Mouse (Mus musculus) forebrain, embryonic 10.5 days (tissue): Measurements from ENCODE around the gene Synj2. TPM values are rescaled to one million over a fixed set of nuclear protein-coding genes. Genes with fewer than 3 reads are reported as not detected.

Experiments used
- DNase-seq: peaks from one replicate; pipeline ENCODE4 v3.0.0-alpha.2; 2017; ENCODE audit warnings: low spot score; ENCODE audit errors: extremely low spot score
- H3K27ac ChIP-seq: fragments of 300-500 bp; sonication (generic); 2 replicates; pipeline ENCODE4 v1.5.1; 2016; ENCODE audit warnings: mild to moderate bottlenecking
- H3K27me3 ChIP-seq: fragments of 300-500 bp; sonication (generic); 2 replicates; pipeline ENCODE4 v1.6.1; 2016; ENCODE audit warnings: mild to moderate bottlenecking; ENCODE audit not compliant: poor library complexity, severe bottlenecking
- H3K36me3 ChIP-seq: fragments of 300-500 bp; sonication (generic); replicated peaks from 2 replicates; pipeline ENCODE4 v1.6.1; 2016; ENCODE audit warnings: mild to moderate bottlenecking, moderate library complexity
- H3K4me1 ChIP-seq: fragments of 300-500 bp; sonication (generic); 2 replicates; pipeline ENCODE4 v1.6.1; 2016
- H3K4me3 ChIP-seq: fragments of 300-500 bp; sonication (generic); 2 replicates; pipeline ENCODE4 v1.5.1; 2016; ENCODE audit warnings: mild to moderate bottlenecking, moderate library complexity
- H3K9me3 ChIP-seq: fragments of 300-500 bp; sonication (generic); 2 replicates; pipeline ENCODE4 v1.6.1; 2016; ENCODE audit warnings: mild to moderate bottlenecking, moderate library complexity
- WGBS: fragments of 180-500 bp; shearing (Covaris S2); methylation state at CpG from one replicate; pipeline ENCODE4 v1.1.7; 2016; 5-methylcytosine and 5-hydroxymethylcytosine counted together
- polyA plus RNA-seq: library from polyadenylated mRNA; unstranded; fragments of >200 nt; fragmentation: Nextera tagmentation; extraction: Ambion mirVana; gene quantifications from 2 replicates; pipeline ENCODE4 v1.2.1, GENCODE M21; 2016

Gene Synj2
- polyA plus RNA-seq, 1 experiment from 2014 or later: 0.90 TPM

DNA sequence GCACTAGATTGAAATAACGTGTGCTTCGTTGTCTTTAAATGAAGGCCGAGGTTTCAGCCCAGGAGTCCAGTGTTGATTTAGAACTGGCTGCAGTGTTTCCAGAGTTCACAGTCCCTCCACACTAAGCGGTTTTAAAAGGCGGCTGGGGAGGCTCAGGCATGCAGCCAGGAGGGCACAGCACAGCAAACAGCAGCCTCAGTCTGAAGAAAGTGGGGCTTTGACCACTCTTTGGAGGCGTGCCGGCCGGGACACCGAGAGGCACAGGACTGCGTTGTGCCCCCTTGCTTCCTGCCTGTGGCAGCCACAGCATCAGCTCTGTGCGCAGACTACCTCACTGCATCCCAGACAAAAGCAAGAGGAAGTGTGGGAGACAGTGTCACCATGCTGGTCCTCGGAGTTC, 29.5 kb upstream of the Synj2 start:
- no peak for DNase-seq
- WGBS: 81% methylated on average over 12 of the region's 12 CpGs
- Histone ChIP-seq H3K4me1 (peaks cover 9% of the 10 kb centered on the region; the same call in 1 of the 2 replicates), H3K4me3 (no peak overlapping the region), H3K27me3 (no peaks in the 10 kb centered on the region), H3K9me3 (no peaks in the 10 kb centered on the region), H3K36me3 (peaks cover 25% of the 10 kb centered on the region), H3K27ac (no peak overlapping the region)

DNA sequence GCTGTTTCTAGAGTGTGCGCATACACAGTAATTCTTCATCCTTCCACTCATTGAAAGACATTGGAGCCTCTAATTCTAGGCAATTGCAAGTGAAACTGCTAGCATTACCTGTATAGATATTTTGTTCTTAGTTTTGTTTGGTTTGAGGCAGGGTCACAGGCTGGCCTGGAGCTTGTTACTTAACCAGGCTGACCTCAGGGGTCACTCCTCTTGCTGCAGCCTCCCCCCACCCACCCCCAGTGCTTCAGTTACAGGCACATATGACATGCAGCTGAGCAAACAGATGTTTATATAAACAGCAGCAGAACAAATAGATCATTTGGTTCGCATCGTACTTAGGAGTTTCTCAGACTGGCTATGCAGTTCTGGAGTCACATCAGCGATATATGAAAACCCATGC, 28.3 kb upstream of the Synj2 start:
- H3K36me3 ChIP-seq: peaks cover 23% of the 10 kb centered on the region
- H3K4me1 ChIP-seq: peaks cover 9% of the 10 kb centered on the region; the same call in 1 of the 2 replicates

DNA sequence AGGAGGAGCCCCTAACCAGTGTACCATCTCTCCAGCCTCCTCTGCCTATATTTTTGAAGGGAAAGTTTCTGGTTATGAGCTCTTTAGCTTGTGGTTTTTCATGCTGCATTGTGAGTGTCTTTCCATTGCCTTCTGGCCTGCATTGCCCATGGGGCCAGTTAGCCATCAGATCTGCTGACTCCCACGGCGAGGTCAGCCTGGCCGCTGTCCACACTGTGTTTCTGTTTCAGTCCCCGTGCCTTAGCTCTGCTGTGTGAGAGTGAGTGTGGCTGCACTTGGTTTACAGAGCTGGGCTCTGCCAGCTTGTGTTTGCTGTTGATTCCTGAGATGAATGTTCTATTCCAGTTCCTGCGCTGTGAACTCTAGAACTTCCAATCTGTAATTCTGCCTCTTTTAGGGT, 26.9 kb upstream of the Synj2 start:
- peaks cover 9% of the 10 kb centered on the region; the same call in 1 of the 2 replicates for H3K4me1 ChIP-seq
- no peak overlapping the region for H3K4me3 ChIP-seq
- H3K27ac ChIP-seq: no peak overlapping the region
- no peaks in the 10 kb centered on the region for H3K9me3 ChIP-seq
- no peak for DNase-seq
- peaks cover 22% of the 10 kb centered on the region for H3K36me3 ChIP-seq
- 86% methylated on average over 5 of the region's 5 CpGs for WGBS
- no peaks in the 10 kb centered on the region for H3K27me3 ChIP-seq

More for the DNA sequence above, 28.3 kb upstream of the Synj2 start:
- no peak overlapping the region for H3K4me3 ChIP-seq
- no peaks in the 10 kb centered on the region for H3K9me3 ChIP-seq
- no peaks in the 10 kb centered on the region for H3K27me3 ChIP-seq
- H3K27ac ChIP-seq: no peak overlapping the region
- WGBS: 74% methylated on average over 4 of the region's 4 CpGs
- no peak for DNase-seq

DNA sequence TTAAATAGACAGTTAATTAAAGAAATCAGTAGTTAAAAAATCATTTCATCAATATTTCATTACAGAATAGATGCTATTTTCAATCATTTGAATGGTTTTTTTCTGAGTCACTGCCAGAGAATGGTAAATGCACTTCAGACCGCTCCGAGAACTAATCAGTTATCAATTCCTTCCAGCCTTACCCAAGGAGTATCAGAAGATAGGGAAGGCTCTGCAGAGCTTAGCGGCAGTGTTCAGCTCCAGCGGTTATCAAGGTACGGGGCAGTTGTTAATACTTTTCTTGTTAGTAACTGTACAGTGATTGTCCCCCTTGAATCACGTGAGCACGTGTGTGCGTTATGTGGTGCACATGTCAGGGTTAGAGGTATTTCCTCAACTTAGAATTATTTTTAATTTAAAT, 19.1 kb upstream of the Synj2 start:
- H3K9me3 ChIP-seq: no peaks in the 10 kb centered on the region
- no peak overlapping the region for H3K4me3 ChIP-seq
- H3K4me1 ChIP-seq: no peaks in the 10 kb centered on the region
- H3K27ac ChIP-seq: no peak overlapping the region
- no peaks in the 10 kb centered on the region for H3K27me3 ChIP-seq
- DNase-seq: no peak
- peaks cover 60% of the 10 kb centered on the region for H3K36me3 ChIP-seq
- WGBS: 95% methylated on average over 8 of the region's 8 CpGs

DNA sequence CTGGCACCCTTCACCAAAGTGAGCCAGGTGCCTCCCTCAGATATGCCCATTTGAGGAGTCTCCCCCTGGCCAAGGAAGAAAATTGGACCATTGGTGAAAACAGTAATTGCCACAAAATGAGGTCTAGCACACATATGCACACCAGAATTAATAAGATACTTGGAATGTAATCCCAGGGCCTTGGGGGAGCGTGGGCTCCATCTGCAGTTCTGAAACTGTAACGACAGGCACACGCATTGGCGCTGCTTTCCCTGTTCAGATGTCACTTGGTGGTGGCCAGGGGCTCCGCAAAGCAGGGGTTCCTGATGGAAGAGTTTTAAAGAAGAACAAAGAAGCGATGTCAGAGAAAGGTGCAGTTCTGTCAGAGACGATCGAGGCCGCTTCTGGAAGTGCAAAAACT, 17.8 kb upstream of the Synj2 start:
- peaks cover 72% of the 10 kb centered on the region for H3K36me3 ChIP-seq
- WGBS: 72% methylated on average over 9 of the region's 9 CpGs
- H3K4me3 ChIP-seq: no peak overlapping the region

GRCm38 (mm10) chr17:5924238-5924637, 16.8 kb upstream of the Synj2 start:
- peaks cover 70% of the 10 kb centered on the region for H3K36me3 ChIP-seq
- WGBS: 65% methylated on average over 8 of the region's 8 CpGs
- DNase-seq: no peak

More for the DNA sequence above, 17.8 kb upstream of the Synj2 start:
- Histone ChIP-seq H3K9me3 (no peaks in the 10 kb centered on the region), H3K27me3 (no peaks in the 10 kb centered on the region), H3K4me1 (no peaks in the 10 kb centered on the region), H3K27ac (no peak overlapping the region)
- DNase-seq: no peak

DNA sequence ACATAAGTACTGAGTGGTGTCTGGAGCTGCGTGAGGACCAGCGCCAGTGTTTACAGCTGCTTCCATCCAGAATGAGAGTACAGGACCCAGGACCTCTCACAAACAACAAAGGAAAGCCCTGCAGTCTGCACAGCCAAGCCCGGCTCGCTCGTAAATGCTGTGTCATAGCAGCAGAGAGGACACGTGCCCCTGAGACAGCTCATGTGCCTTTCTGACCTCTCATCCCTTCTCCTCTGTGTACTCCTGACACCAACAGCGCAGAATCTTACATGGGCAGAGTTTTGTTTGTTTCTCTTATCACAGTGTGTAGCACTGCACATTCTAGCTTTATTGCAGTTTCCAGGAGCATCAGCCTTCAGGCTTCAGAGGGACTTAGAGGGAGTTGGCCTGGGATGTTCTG, 14.4 kb upstream of the Synj2 start:
- Histone ChIP-seq H3K4me3 (no peak overlapping the region), H3K9me3 (no peaks in the 10 kb centered on the region), H3K4me1 (no peaks in the 10 kb centered on the region), H3K27me3 (no peaks in the 10 kb centered on the region), H3K36me3 (peaks cover 63% of the 10 kb centered on the region), H3K27ac (no peak overlapping the region)
- DNase-seq: no peak
- WGBS: 90% methylated on average over 7 of the region's 7 CpGs

More at GRCm38 (mm10) chr17:5924238-5924637, 16.8 kb upstream of the Synj2 start:
- Histone ChIP-seq H3K4me3 (no peak overlapping the region), H3K27me3 (no peaks in the 10 kb centered on the region), H3K27ac (no peak overlapping the region), H3K9me3 (no peaks in the 10 kb centered on the region), H3K4me1 (no peaks in the 10 kb centered on the region)

GRCm38 (mm10) chr17:5929031-5929430, 12.0 kb upstream of the Synj2 start:
- no peak for DNase-seq
- Histone ChIP-seq H3K4me1 (0 out of 2 replicates have a peak, but pooled peaks cover 2% of the 10 kb centered on the region), H3K4me3 (no peak overlapping the region), H3K27me3 (0 out of 2 replicates have a peak, but pooled peaks cover 4% of the 10 kb centered on the region), H3K36me3 (peaks cover 49% of the 10 kb centered on the region), H3K9me3 (no peaks in the 10 kb centered on the region), H3K27ac (no peak overlapping the region)
- 86% methylated on average over 6 of the region's 6 CpGs for WGBS

- no peak overlapping the region for H3K4me3 ChIP-seq
- DNase-seq: no peak
- peaks cover 32% of the 10 kb centered on the region for H3K36me3 ChIP-seq
- H3K9me3 ChIP-seq: no peaks in the 10 kb centered on the region
- H3K27me3 ChIP-seq: peaks cover 19% of the 10 kb centered on the region
- WGBS: 84% methylated on average over 5 of the region's 5 CpGs
- no peak overlapping the region for H3K27ac ChIP-seq
- peaks cover 26% of the 10 kb centered on the region for H3K4me1 ChIP-seq
These were observed 8.9 kb upstream of the Synj2 start for GRCm38 (mm10) chr17:5932161-5932560.

- peak overlapping the region; percentile 52 for H3K4me3 ChIP-seq
- H3K27ac ChIP-seq: peak overlapping the region; percentile 78
- WGBS: 2% methylated on average over 30 of the region's 30 CpGs
- peaks cover 8% of the 10 kb centered on the region for H3K36me3 ChIP-seq
- peaks cover 2% of the 10 kb centered on the region; the same call in 1 of the 2 replicates for H3K9me3 ChIP-seq
- H3K4me1 ChIP-seq: peaks cover 26% of the 10 kb centered on the region
- peaks cover 44% of the 10 kb centered on the region for H3K27me3 ChIP-seq
- DNase-seq: peak; percentile 85
These were observed 6.3 kb upstream of the Synj2 start for GRCm38 (mm10) chr17:5934554-5935324.

DNA sequence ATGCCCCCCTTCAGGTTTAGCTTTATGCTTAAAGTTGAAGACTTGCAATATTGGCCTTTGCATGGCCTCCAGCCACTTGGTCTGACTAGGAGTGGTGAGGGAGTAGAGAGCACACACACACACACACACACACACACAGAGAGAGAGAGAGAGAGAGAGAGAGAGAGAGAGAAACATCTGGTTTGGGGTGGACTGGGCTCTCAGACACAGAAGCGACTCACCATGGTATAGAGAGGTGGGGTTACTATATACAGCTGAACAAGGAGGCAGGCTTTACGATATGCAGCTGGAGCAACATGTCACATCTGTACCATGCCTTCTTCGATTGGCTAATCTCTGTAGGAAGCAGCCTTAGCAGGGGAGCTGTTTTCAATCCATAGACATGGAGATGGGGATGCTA, 5.4 kb upstream of the Synj2 start:
- H3K36me3 ChIP-seq: peaks cover 4% of the 10 kb centered on the region; the same call in 1 of the 2 replicates
- peaks cover 29% of the 10 kb centered on the region for H3K4me1 ChIP-seq
- WGBS: 63% methylated on average over 3 of the region's 3 CpGs
- no peak for DNase-seq
- H3K27me3 ChIP-seq: peaks cover 54% of the 10 kb centered on the region
- no peak overlapping the region for H3K4me3 ChIP-seq
- peaks cover 2% of the 10 kb centered on the region; the same call in 1 of the 2 replicates for H3K9me3 ChIP-seq
- no peak overlapping the region for H3K27ac ChIP-seq

DNA sequence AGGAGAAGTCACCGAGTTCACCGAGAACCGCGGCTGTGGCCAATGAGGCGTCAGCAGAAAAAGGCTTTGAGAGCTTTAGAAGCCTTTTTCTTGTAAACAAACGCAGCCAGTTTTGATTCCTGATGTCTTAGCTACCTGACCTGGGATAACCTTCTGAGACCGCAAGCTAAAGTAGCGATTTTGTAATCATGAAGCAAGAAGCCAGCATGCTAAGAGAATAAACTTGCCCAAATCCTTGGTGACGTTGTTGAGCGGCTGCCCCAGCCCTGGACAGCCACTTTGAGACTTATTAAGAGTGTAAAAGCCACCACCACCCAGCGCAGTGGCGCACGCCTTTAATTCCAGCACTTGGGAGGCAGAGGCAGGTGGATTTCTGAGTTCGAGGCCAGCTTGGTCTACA, 4.8 kb upstream of the Synj2 start:
- Histone ChIP-seq H3K36me3 (peaks cover 2% of the 10 kb centered on the region; the same call in 1 of the 2 replicates), H3K4me1 (peaks cover 35% of the 10 kb centered on the region), H3K27me3 (peaks cover 60% of the 10 kb centered on the region), H3K4me3 (no peak overlapping the region), H3K9me3 (peaks cover 2% of the 10 kb centered on the region; the same call in 1 of the 2 replicates), H3K27ac (no peak overlapping the region)
- no peak for DNase-seq
- 58% methylated on average over 14 of the region's 14 CpGs for WGBS

DNA sequence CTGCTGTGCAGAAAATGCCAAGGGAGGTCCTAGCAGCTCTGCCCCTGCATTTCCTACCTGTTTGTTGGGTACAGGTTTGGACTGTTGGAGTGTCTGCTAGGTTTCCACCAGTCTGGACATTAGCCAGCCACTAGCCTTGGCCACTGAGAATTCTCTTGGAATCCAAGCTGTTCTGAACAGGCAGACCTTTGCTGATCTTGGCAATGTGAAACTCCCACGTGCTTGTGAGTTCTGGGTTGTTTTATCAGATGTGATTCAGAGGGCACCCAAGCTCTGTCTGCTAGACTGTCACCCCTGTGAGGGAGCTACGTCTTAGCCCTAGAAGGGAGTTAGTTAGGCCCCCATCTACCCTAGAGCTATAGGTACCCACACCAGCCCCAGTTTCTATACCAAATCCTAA, 3.6 kb upstream of the Synj2 start:
- H3K27me3 ChIP-seq: peaks cover 71% of the 10 kb centered on the region
- H3K27ac ChIP-seq: no peak overlapping the region
- no peak for DNase-seq
- WGBS: 80% methylated on average over 2 of the region's 2 CpGs
- peaks cover 2% of the 10 kb centered on the region; the same call in 1 of the 2 replicates for H3K9me3 ChIP-seq
- peaks cover 41% of the 10 kb centered on the region for H3K4me1 ChIP-seq
- no peaks in the 10 kb centered on the region for H3K36me3 ChIP-seq
- no peak overlapping the region for H3K4me3 ChIP-seq
